Mouse (Mus musculus) spleen, adult 2 months (tissue): Measurements from ENCODE around the gene Snx8. TPM values are rescaled to one million over a fixed set of nuclear protein-coding genes. Genes with fewer than 3 reads are reported as not detected.
A peak's percentile ranks its signal among the peaks of the same experiment; 100 is the strongest.
"Not testable (repeated sequence)": the region's sequence is repeated elsewhere in the genome, so short reads cannot be mapped to it uniquely, and the experiment has no call there.

Experiments
- DNase-seq, 2 experiments: peaks; one replicate each; pipeline versions ENCODE4 v3.0.0 to v3.0.0-alpha.2; 2012 to 2021; ENCODE audit warnings: low spot score in 2 of 2, low read depth in 1 of 2
- H3K27ac ChIP-seq: fragments of 200-500 bp; 2 replicates; pipeline ENCODE4 v1.5.1; 2012; ENCODE audit warnings: low read length, inconsistent platforms; ENCODE audit not compliant: insufficient read depth
- H3K27me3 ChIP-seq: fragments of 200-500 bp; 2 replicates; pipeline ENCODE4 v1.6.1; 2012; ENCODE audit warnings: mild to moderate bottlenecking, moderate library complexity, low read length, inconsistent platforms; ENCODE audit not compliant: control insufficient read depth, insufficient read depth
- H3K36me3 ChIP-seq: fragments of 200-500 bp; 2 replicates; pipeline ENCODE4 v1.6.1; 2012; ENCODE audit warnings: mild to moderate bottlenecking, low read length, inconsistent platforms; ENCODE audit not compliant: control insufficient read depth, insufficient read depth
- H3K4me1 ChIP-seq: fragments of 200-500 bp; 2 replicates; pipeline ENCODE4 v1.6.1; 2011; ENCODE audit warnings: inconsistent platforms; ENCODE audit not compliant: control insufficient read depth, insufficient read depth, insufficient read length
- H3K4me3 ChIP-seq: fragments of 200-500 bp; 2 replicates; pipeline ENCODE4 v1.5.1; 2011; ENCODE audit warnings: mild to moderate bottlenecking, inconsistent platforms; ENCODE audit not compliant: insufficient read depth, insufficient read length; ENCODE audit errors: extremely low read depth
- CTCF ChIP-seq: fragments of 200-500 bp; IDR thresholded peaks from 2 replicates; pipeline ENCODE4 v1.5.1; 2011; ENCODE audit warnings: mild to moderate bottlenecking, inconsistent platforms; ENCODE audit not compliant: insufficient read depth, insufficient read length, insufficient replicate concordance; ENCODE audit errors: extremely low read depth
- POLR2A ChIP-seq: fragments of 200-500 bp; IDR thresholded peaks from 2 replicates; pipeline ENCODE4 v1.6.1; 2011; ENCODE audit warnings: low read depth, low read length, inconsistent platforms
- WGBS: fragments of 180-500 bp; shearing (Covaris S2); methylation state at CpG from one replicate; pipeline ENCODE4 v1.1.7; 2018; 5-methylcytosine and 5-hydroxymethylcytosine counted together
- polyA plus RNA-seq: library from polyadenylated mRNA; depleted of rRNA; stranded (reverse); fragments of >200 nt; gene quantifications from 2 replicates; pipeline ENCODE4 v1.2.3, GENCODE M21; 2012

The Snx8 gene
- polyA plus RNA-seq, 1 experiment, result 42.3 TPM

GRCm38 (mm10) chr5:140375249-140375829 is 13.7 kb downstream of the Snx8 start:
- no peaks in the 10 kb centered on the region for H3K36me3 ChIP-seq
- WGBS, result 82% methylated on average over 4 of the region's 4 CpGs
- TF ChIP-seq POLR2A (no peak), CTCF (no peak)
- H3K4me1 ChIP-seq, result peaks cover 29% of the 10 kb centered on the region
- DNase-seq, result no peak
- H3K27me3 ChIP-seq, result no peaks in the 10 kb centered on the region
- peak overlapping the region; percentile 47; the same call in 1 of the 2 replicates for H3K27ac ChIP-seq
- H3K4me3 ChIP-seq, result no peak overlapping the region

GRCm38 (mm10) chr5:140374226-140374625 is 14.8 kb downstream of the Snx8 start:
- 42% methylated on average over 3 of the region's 3 CpGs for WGBS

DNA sequence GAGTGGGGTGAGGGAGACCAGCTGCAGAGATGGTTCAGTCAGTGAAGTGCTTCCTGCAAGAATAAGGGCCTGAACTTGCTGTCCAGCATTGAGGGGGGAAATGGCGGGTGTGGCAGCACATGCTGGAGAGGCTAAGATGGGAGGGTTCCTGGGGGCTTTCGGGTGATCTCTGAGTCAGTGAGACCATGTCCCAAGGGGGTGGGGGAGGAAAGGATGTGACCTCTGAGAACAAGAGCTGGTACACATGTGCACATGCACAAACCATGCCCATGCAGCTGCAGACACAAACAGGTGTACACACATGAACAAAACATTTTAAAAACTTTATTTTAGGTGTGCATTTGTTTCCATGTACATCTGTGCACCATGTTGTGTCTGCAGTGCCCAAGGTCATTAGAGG is 15.4 kb downstream of the Snx8 start:
- DNase-seq, result no peak
- Histone ChIP-seq H3K27me3 (no peaks in the 10 kb centered on the region), H3K4me3 (no peak overlapping the region), H3K36me3 (no peaks in the 10 kb centered on the region), H3K27ac (peak overlapping the region; percentile 24), H3K4me1 (peaks cover 19% of the 10 kb centered on the region)
- TF ChIP-seq POLR2A, result no peak
- whole genome bisulfite sequencing, result 34% methylated on average over 2 of the region's 2 CpGs

More at GRCm38 (mm10) chr5:140374226-140374625, 14.8 kb downstream of the Snx8 start:
- TF ChIP-seq CTCF (no peak), POLR2A (no peak)
- Histone ChIP-seq H3K27me3 (no peaks in the 10 kb centered on the region), H3K27ac (peak overlapping the region; percentile 49), H3K36me3 (no peaks in the 10 kb centered on the region), H3K4me3 (no peak overlapping the region), H3K4me1 (peaks cover 22% of the 10 kb centered on the region)
- peak; percentile 66 to 84 for DNase-seq

DNA sequence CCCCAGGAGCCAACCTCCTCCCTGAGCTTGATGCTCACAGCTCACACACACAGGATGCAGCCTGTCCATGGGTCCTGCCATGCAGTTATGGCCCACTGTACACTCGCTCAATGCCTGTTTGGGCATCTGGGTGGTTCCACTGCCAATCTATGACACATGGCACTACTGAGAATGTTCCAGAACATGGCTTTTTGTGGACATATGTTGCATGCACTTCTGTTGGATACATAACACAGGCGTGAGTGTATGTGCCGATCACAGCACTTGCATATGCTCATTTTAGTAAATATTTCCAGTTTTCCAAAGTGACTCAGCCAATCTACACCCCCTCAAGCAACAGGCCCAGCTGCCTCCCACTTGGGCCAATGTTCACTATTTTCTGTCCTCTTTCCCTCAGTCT is 17.4 kb downstream of the Snx8 start:
- TF ChIP-seq CTCF (no peak), POLR2A (no peak)
- peaks cover 17% of the 10 kb centered on the region for H3K4me1 ChIP-seq
- no peak overlapping the region for H3K4me3 ChIP-seq
- DNase-seq, result no peak
- WGBS, result 92% methylated on average over 3 of the region's 3 CpGs
- H3K36me3 ChIP-seq, result no peaks in the 10 kb centered on the region
- no peaks in the 10 kb centered on the region for H3K27me3 ChIP-seq
- no peak overlapping the region for H3K27ac ChIP-seq

- no peak overlapping the region for H3K4me3 ChIP-seq
- no peaks in the 10 kb centered on the region for H3K27me3 ChIP-seq
Observed at GRCm38 (mm10) chr5:140370446-140371254, 18.4 kb downstream of the Snx8 start.

DNA sequence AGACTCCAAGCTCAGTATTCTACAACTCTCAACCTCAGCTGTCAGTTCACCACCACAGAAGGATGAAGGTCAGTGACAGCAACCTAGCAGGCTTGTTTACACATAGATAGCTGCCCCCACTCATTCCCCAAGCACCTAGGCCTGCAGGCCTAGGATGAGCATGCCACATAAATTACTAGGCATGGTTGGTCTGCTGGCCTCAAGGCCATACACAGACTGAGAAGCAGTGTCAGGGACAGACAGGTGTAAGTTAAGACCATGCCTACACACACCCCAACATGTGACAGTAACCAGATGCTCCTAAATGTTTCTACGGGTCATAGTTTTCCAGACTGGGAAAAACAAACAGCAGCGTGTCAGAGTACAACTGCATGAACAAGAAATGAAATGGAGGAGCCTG is 19.6 kb downstream of the Snx8 start:
- H3K27ac ChIP-seq, result no peak overlapping the region
- peaks cover 9% of the 10 kb centered on the region; the same call in 1 of the 2 replicates for H3K4me1 ChIP-seq
- H3K36me3 ChIP-seq, result 0 out of 2 replicates have a peak, but pooled peaks cover 1% of the 10 kb centered on the region
- WGBS, result 94% methylated on average over 2 of the region's 2 CpGs
- DNase-seq, result no peak
- no peaks in the 10 kb centered on the region for H3K27me3 ChIP-seq
- TF ChIP-seq CTCF (no peak), POLR2A (no peak)
- H3K4me3 ChIP-seq, result no peak overlapping the region

More at GRCm38 (mm10) chr5:140370446-140371254, 18.4 kb downstream of the Snx8 start:
- Histone ChIP-seq H3K4me1 (peaks cover 17% of the 10 kb centered on the region), H3K36me3 (0 out of 2 replicates have a peak, but pooled peaks cover 1% of the 10 kb centered on the region), H3K27ac (peak overlapping the region; percentile 47)
- WGBS, result 78% methylated on average over 6 of the region's 6 CpGs
- no peak for DNase-seq
- TF ChIP-seq POLR2A (no peak), CTCF (no peak)

- no peak for DNase-seq
- 93% methylated on average over 4 of the region's 4 CpGs for WGBS
- H3K27ac ChIP-seq, result no peak overlapping the region
Observed at GRCm38 (mm10) chr5:140368926-140369325, 20.1 kb downstream of the Snx8 start.

DNA sequence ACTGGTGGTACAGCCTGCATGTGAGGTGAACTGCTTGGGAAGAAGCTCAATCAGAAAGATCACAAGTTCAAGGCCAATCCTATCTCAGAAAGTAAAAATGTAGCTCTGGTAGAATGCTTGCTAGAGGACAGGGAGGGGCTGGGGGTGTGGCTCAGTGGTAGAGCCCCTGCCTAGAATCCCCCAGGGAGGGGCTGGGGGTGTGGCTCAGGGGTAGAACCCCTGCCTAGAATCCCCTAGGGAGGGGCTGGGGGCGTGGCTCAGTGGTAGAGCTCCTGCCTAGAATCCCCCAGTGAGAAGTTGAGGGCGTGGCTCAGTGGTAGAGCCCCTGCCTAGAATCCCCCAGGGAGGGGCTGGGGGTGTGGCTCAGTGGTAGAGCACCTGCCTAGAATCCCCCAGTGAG is 20.9 kb downstream of the Snx8 start:
- 74% methylated on average over 2 of the region's 2 CpGs for WGBS
- H3K4me1 ChIP-seq, H3K27me3 ChIP-seq, H3K27ac ChIP-seq, DNase-seq, H3K36me3 ChIP-seq, H3K4me3 ChIP-seq: not testable (repeated sequence)

More at GRCm38 (mm10) chr5:140368926-140369325, 20.1 kb downstream of the Snx8 start:
- H3K27me3 ChIP-seq, result no peaks in the 10 kb centered on the region
- TF ChIP-seq POLR2A (no peak), CTCF (no peak)
- no peak overlapping the region for H3K4me3 ChIP-seq
- H3K36me3 ChIP-seq, result 0 out of 2 replicates have a peak, but pooled peaks cover 1% of the 10 kb centered on the region
- peaks cover 9% of the 10 kb centered on the region; the same call in 1 of the 2 replicates for H3K4me1 ChIP-seq
